Mouse (Mus musculus) lung, postnatal 36 days (tissue): ENCODE measurements around the gene Prl7d1.
"Not testable (repeated sequence)": the region's sequence is repeated elsewhere in the genome, so short reads cannot be mapped to it uniquely, and the experiment has no call there.

Source experiments
- DNase-seq: peaks from one replicate; pipeline ENCODE4 v3.0.0; 2022; ENCODE audit warnings: mixed read lengths

Gene Prl7d1

GRCm38 (mm10) chr13:27716636-27717035 is at the start of gene Prl7d1:
TSS of gene Prl7d1 (minus strand) at chr13:27716736.
- DNase-seq = no peak

GRCm38 (mm10) chr13:27734512-27735186 is 18.1 kb upstream of the Prl7d1 start:
- DNase-seq = no peak

DNA sequence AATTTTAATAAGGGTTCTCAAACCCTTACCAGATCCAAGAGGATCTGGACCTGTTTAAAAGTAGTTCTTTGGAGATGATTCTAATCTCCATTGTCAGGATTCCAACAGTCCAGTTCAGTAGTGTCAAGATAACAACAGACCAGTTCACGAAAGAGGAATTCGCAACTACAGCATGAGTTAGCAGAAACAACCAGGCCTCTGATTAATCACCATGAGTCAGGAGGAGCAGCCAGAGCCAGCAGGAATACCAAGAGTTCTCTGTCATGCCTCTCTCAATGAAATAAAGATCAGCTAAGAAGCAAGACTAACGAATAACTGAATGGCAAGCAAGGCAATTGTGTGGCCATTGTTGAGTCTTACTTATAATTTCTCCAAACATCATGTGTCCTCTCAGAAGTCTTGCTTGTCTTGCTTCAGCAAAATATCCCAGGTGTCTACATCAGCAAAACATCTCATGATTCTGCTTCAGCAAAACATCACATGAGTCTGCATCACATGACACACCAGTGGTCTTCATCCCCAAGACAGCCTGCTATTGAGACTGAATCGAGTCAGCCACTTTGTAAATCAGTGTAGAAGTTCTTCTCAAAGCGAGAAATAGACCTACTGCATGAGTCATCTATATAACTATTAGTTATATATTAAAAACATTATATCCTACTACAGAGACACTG is 13.9 kb upstream of the Prl7d1 start:
- not testable (repeated sequence) for DNase-seq

DNA sequence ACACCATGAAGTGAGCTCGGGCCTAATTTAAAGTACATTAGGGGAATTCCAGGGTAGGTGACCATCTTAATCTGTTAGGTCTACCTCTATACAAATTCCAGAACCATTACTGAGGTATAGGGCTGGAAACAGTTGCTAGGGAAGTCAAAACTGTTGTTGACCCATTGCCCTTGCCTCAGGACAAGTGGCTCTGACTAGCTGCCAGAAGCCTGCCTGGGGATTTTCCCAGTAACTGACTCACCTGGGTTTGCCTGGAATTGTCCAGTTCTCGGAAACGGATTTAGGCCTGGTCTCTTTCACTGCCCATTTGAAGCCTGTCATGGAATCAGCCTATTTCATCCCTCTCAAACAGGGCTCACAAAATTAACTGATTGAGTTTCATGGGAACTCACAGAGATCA is 8.5 kb upstream of the Prl7d1 start:
- DNase-seq = not testable (repeated sequence)

GRCm38 (mm10) chr13:27706521-27706920 is 10.0 kb downstream of the Prl7d1 start:
- no peak for DNase-seq

- no peak for DNase-seq
These were observed 48.6 kb downstream of the Prl7d1 start, which contains the start of gene Prl7a2 for GRCm38 (mm10) chr13:27667936-27668335. TSS of gene Prl7a2 (minus strand) at chr13:27668036.

DNA sequence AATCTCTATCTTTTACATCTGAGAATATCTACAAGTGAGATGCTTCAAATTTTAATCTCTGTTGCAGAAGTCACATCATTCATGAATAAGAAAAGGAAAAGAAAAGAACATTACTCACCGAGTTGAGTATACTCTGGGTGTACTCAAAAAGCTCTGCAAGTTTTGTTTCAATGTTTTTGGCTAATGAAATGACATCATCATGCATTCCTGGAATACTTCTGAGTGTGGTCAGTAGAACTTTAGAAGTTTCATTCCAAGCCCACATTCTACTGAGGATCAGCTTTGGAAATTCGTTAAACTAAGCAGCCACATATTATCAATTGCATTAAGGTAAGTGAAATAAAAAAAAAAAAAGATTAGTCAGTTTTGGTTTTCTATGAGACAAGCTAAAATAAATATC is 55.8 kb downstream of the Prl7d1 start:
- DNase-seq = no peak
